Mouse (Mus musculus): ENCODE measurements around the gene Klrb1f.
"Not testable (repeated sequence)": the region's sequence is repeated elsewhere in the genome, so short reads cannot be mapped to it uniquely, and the experiment has no call there.

Gene Klrb1f

GRCm38 (mm10) chr6:129045601-129046000 is at the start of gene Klrb1f:
Klrb1f (plus strand) TSS chr6:129045901.
- no peak for DNase-seq

- no peak for DNase-seq
These were observed 49.5 kb upstream of the Klrb1f start for GRCm38 (mm10) chr6:128996054-128996767.

- peak in 1 of 2 experiments; percentile 32 for DNase-seq
These were observed 48.8 kb upstream of the Klrb1f start for GRCm38 (mm10) chr6:128996768-128997442.

GRCm38 (mm10) chr6:129001392-129001791 is 44.3 kb upstream of the Klrb1f start:
- DNase-seq: no peak

- no peak for DNase-seq
These were observed 37.1 kb upstream of the Klrb1f start for GRCm38 (mm10) chr6:129008552-129008951.

GRCm38 (mm10) chr6:129009846-129010504 is 35.7 kb upstream of the Klrb1f start:
- peak; percentile 22 to 26 for DNase-seq

- DNase-seq: no peak
These were observed 35.2 kb upstream of the Klrb1f start for GRCm38 (mm10) chr6:129010505-129010873.

- DNase-seq: not testable (repeated sequence)
These were observed 33.7 kb upstream of the Klrb1f start for GRCm38 (mm10) chr6:129012012-129012411.

GRCm38 (mm10) chr6:129012966-129013365 is 32.7 kb upstream of the Klrb1f start:
- no peak for DNase-seq

- no peak for DNase-seq
These were observed 31.9 kb upstream of the Klrb1f start for GRCm38 (mm10) chr6:129013762-129014276.

GRCm38 (mm10) chr6:129014399-129014798 is 31.3 kb upstream of the Klrb1f start:
- DNase-seq: no peak

GRCm38 (mm10) chr6:129027451-129028248 is 18.1 kb upstream of the Klrb1f start:
- no peak for DNase-seq

- no peak for DNase-seq
These were observed 15.4 kb upstream of the Klrb1f start for GRCm38 (mm10) chr6:129030175-129030824.

- no peak for DNase-seq
These were observed 14.7 kb upstream of the Klrb1f start for GRCm38 (mm10) chr6:129030964-129031363.

- DNase-seq: peak in 1 of 2 experiments; percentile 26
These were observed 12.3 kb upstream of the Klrb1f start for GRCm38 (mm10) chr6:129033397-129033796.

- DNase-seq: no peak
These were observed 10.7 kb upstream of the Klrb1f start for GRCm38 (mm10) chr6:129035017-129035416.

- DNase-seq: no peak
These were observed 9.4 kb upstream of the Klrb1f start for GRCm38 (mm10) chr6:129036326-129036725.

- DNase-seq: no peak
These were observed 8.7 kb upstream of the Klrb1f start for GRCm38 (mm10) chr6:129036890-129037463.

GRCm38 (mm10) chr6:129041470-129041869 is 4.2 kb upstream of the Klrb1f start:
- DNase-seq: no peak

- no peak for DNase-seq
These were observed 3.2 kb upstream of the Klrb1f start for GRCm38 (mm10) chr6:129042470-129042869.

GRCm38 (mm10) chr6:129048381-129048780 is 2.7 kb downstream of the Klrb1f start:
- no peak for DNase-seq

Data from kidney, adult 8-10 months (tissue).